Mouse (Mus musculus) heart, adult 2 months (tissue): ENCODE results near the gene Cadm1.

Experiments
- CTCF ChIP-seq: fragments of 200-600 bp; IDR thresholded peaks from 2 replicates; pipeline ENCODE4 v1.8.1; 2022; ENCODE audit warnings: antibody characterized with exemption, mild to moderate bottlenecking, moderate library complexity
- EP300 ChIP-seq: fragments of 200-500 bp; IDR thresholded peaks from 2 replicates; pipeline ENCODE4 v1.6.1; 2011; ENCODE audit warnings: low read depth, low read length, control low read depth; ENCODE audit not compliant: insufficient read depth

- TF ChIP-seq EP300: no peak
- TF ChIP-seq CTCF: no peak
Measured at GRCm38 (mm10) chr9:47583241-47583640, 53.3 kb downstream of the Cadm1 start.
